Mouse (Mus musculus) limb, embryonic 14.5 days (tissue): ENCODE results near the gene Prr3. TPM values are rescaled to one million over a fixed set of nuclear protein-coding genes. Genes with fewer than 3 reads are reported as not detected.

Source experiments
- ATAC-seq: fragments of 200-750 bp; cut with Nextera tagmentation; 2 replicates; pipeline ENCODE4 v1.8.0; 2017; ENCODE audit warnings: low read depth, moderate number of reproducible peaks, moderate TSS enrichment; ENCODE audit not compliant: low FRiP score
- DNase-seq: peaks from one replicate; pipeline ENCODE4 v3.0.0-alpha.2; 2015; ENCODE audit warnings: low spot score
- H3K27ac ChIP-seq: fragments of 300-500 bp; sonication (generic); replicated peaks from 2 replicates; pipeline ENCODE4 v1.5.1; 2014; ENCODE audit warnings: low read depth, mild to moderate bottlenecking, low read length, moderate library complexity, mixed read lengths
- H3K27me3 ChIP-seq: fragments of 300-500 bp; sonication (generic); 2 replicates; pipeline ENCODE4 v1.6.1; 2014; ENCODE audit warnings: low read length, mixed read lengths; ENCODE audit not compliant: control insufficient read depth, insufficient read depth
- H3K36me3 ChIP-seq: fragments of 300-500 bp; sonication (generic); 2 replicates; pipeline ENCODE4 v1.6.1; 2014; ENCODE audit warnings: mild to moderate bottlenecking, low read length, moderate library complexity, mixed read lengths; ENCODE audit not compliant: control insufficient read depth, insufficient read depth
- H3K4me1 ChIP-seq: fragments of 300-500 bp; sonication (generic); 2 replicates; pipeline ENCODE4 v1.6.1; 2014; ENCODE audit warnings: antibody characterized with exemption, low read length, mixed read lengths; ENCODE audit not compliant: control insufficient read depth, insufficient read depth
- H3K4me2 ChIP-seq: fragments of 300-500 bp; sonication (generic); replicated peaks from 2 replicates; pipeline ENCODE4 v1.6.1; 2014; ENCODE audit warnings: low read depth, mild to moderate bottlenecking, low read length, moderate library complexity; ENCODE audit not compliant: severe bottlenecking
- H3K4me3 ChIP-seq: fragments of 300-500 bp; sonication (generic); replicated peaks from 2 replicates; pipeline ENCODE4 v1.5.1; 2014; ENCODE audit warnings: low read length
- H3K9ac ChIP-seq: fragments of 300-500 bp; sonication (generic); 2 replicates; pipeline ENCODE4 v1.6.1; 2014; ENCODE audit warnings: mild to moderate bottlenecking, low read depth, low read length, moderate library complexity; ENCODE audit not compliant: severe bottlenecking
- H3K9me3 ChIP-seq: fragments of 300-500 bp; sonication (generic); 2 replicates; pipeline ENCODE4 v1.6.1; 2016; ENCODE audit warnings: low read length; ENCODE audit not compliant: control insufficient read depth
- POLR2A ChIP-seq: fragments of 200-500 bp; IDR thresholded peaks from 2 replicates; pipeline ENCODE4 v1.8.0; 2012; ENCODE audit warnings: inconsistent platforms, mild to moderate bottlenecking, moderate library complexity, borderline replicate concordance; ENCODE audit not compliant: insufficient read depth, insufficient read length; ENCODE audit errors: extremely low read depth
- WGBS: fragments of 180-500 bp; shearing (Covaris S2); extraction: QIAGEN DNeasy Blood & Tissue Kit; methylation state at CpG from one replicate; pipeline ENCODE4 v1.1.7; 2014; 5-methylcytosine and 5-hydroxymethylcytosine counted together
- polyA plus RNA-seq, 2 experiments: library from polyadenylated mRNA; depleted of rRNA in 1 of 2; stranded (reverse) in 1 of 2; unstranded in 1 of 2; fragments of >200 nt; fragmentation: Nextera tagmentation in 1 of 2; extraction: Ambion mirVana in 1 of 2; gene quantifications; 2 replicates each; pipeline versions ENCODE4 v1.2.1 to v1.2.3; 2012 to 2014

Prr3 gene
- polyA plus RNA-seq, 2 experiments = 34.7 to 57.8 TPM

GRCm38 (mm10) chr17:36001966-36002365 lies 21.9 kb upstream of the Prr3 start:
- no peak for DNase-seq
- Histone ChIP-seq H3K4me3 (no peak overlapping the region), H3K36me3 (peaks cover 5% of the 10 kb centered on the region; the same call in 1 of the 2 replicates), H3K4me1 (no peaks in the 10 kb centered on the region), H3K9me3 (no peaks in the 10 kb centered on the region; the same call in 1 of the 2 replicates), H3K27ac (no peak overlapping the region), H3K9ac (no peak overlapping the region), H3K4me2 (no peak overlapping the region), H3K27me3 (no peaks in the 10 kb centered on the region)
- ATAC-seq = no peak
- WGBS = 97% methylated on average over 6 of the region's 6 CpGs
- TF ChIP-seq POLR2A = no peak

DNA sequence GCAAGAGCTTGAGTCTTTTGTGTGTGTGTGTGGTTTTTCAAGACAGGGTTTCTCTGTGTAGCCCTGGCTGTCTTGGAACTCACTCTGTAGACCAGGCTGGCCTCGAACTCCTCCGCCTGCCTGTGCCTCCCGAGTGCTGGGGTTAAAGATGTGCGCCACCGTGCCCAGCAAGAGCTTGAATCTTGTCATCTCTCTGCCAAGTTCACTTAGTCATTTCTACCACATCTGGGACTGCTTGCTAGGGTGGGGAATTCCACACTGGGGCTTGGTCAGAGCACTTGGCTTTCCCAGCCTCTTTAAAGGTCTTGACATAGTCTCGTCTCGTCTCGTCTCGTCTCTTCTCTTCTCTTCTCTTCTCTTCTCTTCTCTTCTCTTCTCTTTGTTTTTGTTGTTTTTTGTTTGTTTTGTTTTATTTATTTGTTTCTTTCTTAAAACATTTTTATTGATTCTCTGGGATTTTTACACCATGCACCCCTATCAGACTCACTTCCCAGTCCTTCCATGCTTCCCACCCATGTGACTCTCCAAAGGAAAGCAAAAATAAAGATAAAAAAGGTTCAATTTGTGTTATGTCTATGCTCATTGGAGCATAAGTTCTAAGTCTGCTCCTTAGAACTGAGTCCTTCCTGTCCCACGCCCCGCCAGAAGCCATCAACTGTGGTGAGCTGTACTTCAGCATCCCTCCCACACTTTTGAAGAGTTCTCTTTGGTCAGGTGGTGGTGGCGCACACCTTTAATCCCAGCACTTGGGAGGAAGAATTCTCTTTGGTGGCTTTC lies 21.3 kb upstream of the Prr3 start:
- WGBS = 84% methylated on average over 12 of the region's 12 CpGs
- DNase-seq (no peak), ATAC-seq (no peak)
- no peak for TF ChIP-seq POLR2A
- no peak overlapping the region for H3K27ac ChIP-seq
- H3K4me2 ChIP-seq = no peak overlapping the region
- H3K27me3 ChIP-seq = no peaks in the 10 kb centered on the region
- H3K9me3 ChIP-seq = no peaks in the 10 kb centered on the region
- H3K36me3 ChIP-seq = peaks cover 5% of the 10 kb centered on the region; the same call in 1 of the 2 replicates
- no peak overlapping the region for H3K4me3 ChIP-seq
- no peak overlapping the region for H3K9ac ChIP-seq
- H3K4me1 ChIP-seq = no peaks in the 10 kb centered on the region

GRCm38 (mm10) chr17:36000349-36000748 lies 20.3 kb upstream of the Prr3 start:
- no peak for DNase-seq
- H3K4me1 ChIP-seq = peaks cover 2% of the 10 kb centered on the region; the same call in 1 of the 2 replicates
- H3K27me3 ChIP-seq = no peaks in the 10 kb centered on the region
- 82% methylated on average over 4 of the region's 4 CpGs for WGBS
- no peak for ATAC-seq
- no peak overlapping the region for H3K9ac ChIP-seq
- no peak overlapping the region for H3K4me3 ChIP-seq
- H3K36me3 ChIP-seq = no peaks in the 10 kb centered on the region
- no peak for TF ChIP-seq POLR2A
- no peak overlapping the region for H3K27ac ChIP-seq
- H3K4me2 ChIP-seq = no peak overlapping the region
- H3K9me3 ChIP-seq = no peaks in the 10 kb centered on the region

DNA sequence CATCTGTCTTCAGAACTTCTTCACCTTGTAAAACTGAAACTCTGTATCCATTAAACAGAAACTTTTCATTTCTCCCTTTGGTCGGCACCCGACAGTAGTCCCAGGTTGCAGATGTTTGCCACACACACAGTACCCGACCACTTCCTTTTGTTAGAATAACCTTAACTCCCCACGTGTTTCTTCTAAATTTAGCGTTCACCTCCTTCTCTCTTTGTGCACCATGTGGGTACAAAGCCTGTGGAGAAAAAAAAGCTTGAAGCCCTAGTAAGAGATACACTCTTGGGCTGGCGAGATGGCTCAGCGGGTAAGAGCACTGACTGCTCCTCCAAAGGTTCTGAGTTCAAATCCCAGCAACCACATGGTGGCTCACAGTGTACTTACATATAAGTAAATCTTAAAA lies 19.3 kb upstream of the Prr3 start:
- ATAC-seq (no peak), DNase-seq (no peak)
- Histone ChIP-seq H3K27me3 (no peaks in the 10 kb centered on the region), H3K4me3 (no peak overlapping the region), H3K9me3 (no peaks in the 10 kb centered on the region), H3K36me3 (no peaks in the 10 kb centered on the region), H3K27ac (no peak overlapping the region), H3K9ac (no peak overlapping the region), H3K4me1 (peaks cover 2% of the 10 kb centered on the region; the same call in 1 of the 2 replicates), H3K4me2 (no peak overlapping the region)
- no peak for TF ChIP-seq POLR2A
- WGBS = 82% methylated on average over 7 of the region's 7 CpGs

DNA sequence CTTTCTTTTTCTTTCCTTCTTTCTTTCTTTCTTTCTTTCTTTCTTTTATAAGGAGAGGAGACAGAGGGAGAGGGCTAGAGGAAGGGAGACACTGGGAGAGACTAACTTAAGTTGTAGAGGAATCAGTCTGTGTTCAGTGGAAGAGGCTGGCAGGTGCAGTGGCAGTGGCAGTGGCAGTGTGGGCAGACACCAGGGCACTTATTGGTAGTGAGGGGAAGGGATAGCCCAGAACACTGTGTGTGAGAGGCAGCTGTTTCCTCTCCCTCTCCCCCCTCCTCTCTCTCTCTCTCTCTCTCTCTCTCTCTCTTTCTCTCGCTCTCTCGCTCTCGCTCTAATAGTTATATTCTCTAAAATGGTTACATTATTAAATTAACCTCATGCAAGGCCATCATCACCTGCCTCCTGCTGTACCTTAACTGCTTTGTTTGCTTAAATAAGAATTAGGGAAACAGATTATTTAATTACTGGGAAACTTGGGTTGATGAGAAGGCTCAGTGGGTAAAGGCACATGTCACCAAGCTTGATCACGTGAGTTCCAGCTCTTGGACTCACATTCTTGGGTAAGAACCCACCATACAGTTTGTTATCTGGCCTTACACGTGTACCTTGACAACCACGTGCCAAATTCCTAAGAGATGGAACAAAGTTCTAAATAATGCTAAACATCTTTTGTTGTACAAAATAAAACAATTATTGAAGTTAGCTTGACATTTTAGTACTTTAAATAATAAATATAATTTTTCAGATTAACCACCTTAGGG lies 18.7 kb upstream of the Prr3 start:
- no peak for TF ChIP-seq POLR2A
- Histone ChIP-seq H3K4me2 (no peak overlapping the region), H3K9ac (no peak overlapping the region), H3K27ac (no peak overlapping the region), H3K4me1 (peaks cover 2% of the 10 kb centered on the region; the same call in 1 of the 2 replicates), H3K4me3 (no peak overlapping the region), H3K27me3 (no peaks in the 10 kb centered on the region), H3K9me3 (no peaks in the 10 kb centered on the region), H3K36me3 (no peaks in the 10 kb centered on the region)
- DNase-seq = no peak
- 88% methylated on average over 6 of the region's 6 CpGs for WGBS
- no peak for ATAC-seq
